Mouse (Mus musculus) ovary, postnatal 10 days (tissue): Measurements from ENCODE around the gene Trim50.
A peak's percentile ranks its signal among the peaks of the same experiment; 100 is the strongest.

Experiments
- DNase-seq: peaks from one replicate; pipeline ENCODE4 v3.0.0; 2022; ENCODE audit warnings: low spot score

The Trim50 gene

GRCm38 (mm10) chr5:135369787-135370654, 16.9 kb downstream of the Trim50 start, which contains the start of gene Nsun5:
Gene Nsun5 (plus strand): TSS chr5:135369953.
- DNase-seq, result peak; percentile 86

DNA sequence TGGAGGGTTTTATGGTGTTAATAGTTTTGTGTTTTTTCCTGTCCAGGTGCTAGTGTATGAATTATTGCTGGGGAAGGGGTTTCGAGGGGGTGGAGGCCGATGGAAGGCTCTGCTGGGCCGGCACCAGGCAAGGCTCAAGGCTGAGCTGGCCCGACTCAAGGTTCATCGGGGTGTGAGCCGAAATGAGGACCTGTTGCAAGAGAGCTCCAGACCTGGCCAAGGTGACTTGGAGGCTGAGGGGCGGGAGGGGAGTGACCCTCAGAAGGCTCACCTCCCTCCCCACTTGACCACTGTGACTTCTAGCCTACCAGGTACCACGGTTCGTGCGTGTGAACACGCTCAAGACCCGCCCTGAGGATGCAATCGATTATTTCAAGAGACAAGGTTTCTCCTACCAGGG, 18.1 kb downstream of the Trim50 start:
- no peak for DNase-seq

- no peak for DNase-seq
Measured at GRCm38 (mm10) chr5:135373601-135374000, 20.5 kb downstream of the Trim50 start.

- no peak for DNase-seq
Measured at GRCm38 (mm10) chr5:135375167-135375566, 22.1 kb downstream of the Trim50 start.

GRCm38 (mm10) chr5:135376341-135376740, 23.2 kb downstream of the Trim50 start:
- DNase-seq, result no peak

GRCm38 (mm10) chr5:135380681-135381080, 27.6 kb downstream of the Trim50 start:
- no peak for DNase-seq

DNA sequence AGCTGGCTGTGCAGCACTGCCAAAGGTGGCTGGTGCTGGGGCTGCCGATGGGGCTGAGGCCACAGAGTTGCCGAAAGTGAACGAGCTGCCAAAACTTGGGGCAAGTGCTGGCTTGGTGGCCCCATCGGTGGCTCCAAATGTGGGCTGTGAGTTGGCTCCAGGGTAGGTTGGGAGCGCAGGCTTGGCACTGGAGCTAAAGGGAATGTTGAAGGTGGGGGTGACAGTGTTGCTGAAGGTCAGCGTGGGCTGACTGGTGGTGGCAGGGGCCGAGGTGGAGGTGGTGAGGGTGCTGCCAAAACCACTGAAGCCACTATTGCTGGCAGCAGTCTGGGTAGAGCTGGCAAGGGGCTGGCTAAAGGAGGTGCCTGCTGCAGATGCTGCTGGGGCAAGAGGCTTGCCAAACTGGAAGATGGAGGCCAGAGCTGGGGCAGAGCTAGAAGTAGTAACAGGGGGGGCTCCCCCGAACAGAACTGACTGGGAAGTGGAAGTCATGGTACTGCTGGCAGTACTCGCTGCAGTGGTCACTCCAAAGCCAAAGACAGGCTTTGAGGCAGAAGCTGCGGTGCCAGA, 28.3 kb downstream of the Trim50 start:
- no peak for DNase-seq

DNA sequence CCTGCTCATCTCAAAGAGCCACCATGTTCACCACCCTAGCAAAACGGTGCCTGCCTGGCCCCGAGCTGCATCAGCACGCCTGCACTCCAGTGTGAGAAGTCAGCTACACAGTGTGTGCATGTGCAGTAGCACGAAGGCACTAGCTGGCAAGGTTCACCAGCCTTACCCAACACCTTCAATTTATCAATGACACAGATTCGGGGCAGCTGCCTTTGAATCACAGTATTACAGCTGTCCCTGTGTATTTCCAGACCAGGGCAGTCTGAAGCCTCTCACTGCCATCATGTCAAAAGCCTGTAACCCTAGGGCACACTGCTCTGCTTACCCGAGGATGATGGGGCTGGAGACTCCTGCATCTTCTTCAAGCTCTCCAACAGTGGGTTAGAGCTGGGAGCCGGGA, 29.7 kb downstream of the Trim50 start:
- DNase-seq, result no peak

DNA sequence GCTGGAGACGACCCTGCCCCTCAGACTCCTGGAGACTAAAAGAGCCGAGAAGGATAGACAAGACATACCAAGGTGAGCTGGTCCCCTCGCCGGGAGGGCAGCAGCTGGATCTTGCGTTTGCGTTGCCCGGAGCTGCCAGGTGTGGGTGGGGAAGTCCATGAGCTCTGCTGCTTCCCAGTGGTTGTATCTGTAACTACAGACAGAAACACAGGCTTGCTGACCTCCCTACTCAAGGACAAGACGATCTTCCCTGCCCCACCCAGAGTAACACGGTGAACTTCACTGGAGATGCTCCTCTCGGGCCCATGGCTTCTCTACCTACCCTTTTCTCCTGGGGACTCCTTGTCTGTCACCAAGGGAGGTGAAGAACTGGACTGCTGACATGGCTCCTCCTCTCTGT, 30.7 kb downstream of the Trim50 start:
- DNase-seq, result no peak

GRCm38 (mm10) chr5:135394004-135394823, 41.1 kb downstream of the Trim50 start, which contains the start of gene Pom121:
Gene Pom121 (minus strand): TSS chr5:135394546.
- peak; percentile 62 for DNase-seq

GRCm38 (mm10) chr5:135395826-135396225, 42.7 kb downstream of the Trim50 start:
- DNase-seq, result no peak

DNA sequence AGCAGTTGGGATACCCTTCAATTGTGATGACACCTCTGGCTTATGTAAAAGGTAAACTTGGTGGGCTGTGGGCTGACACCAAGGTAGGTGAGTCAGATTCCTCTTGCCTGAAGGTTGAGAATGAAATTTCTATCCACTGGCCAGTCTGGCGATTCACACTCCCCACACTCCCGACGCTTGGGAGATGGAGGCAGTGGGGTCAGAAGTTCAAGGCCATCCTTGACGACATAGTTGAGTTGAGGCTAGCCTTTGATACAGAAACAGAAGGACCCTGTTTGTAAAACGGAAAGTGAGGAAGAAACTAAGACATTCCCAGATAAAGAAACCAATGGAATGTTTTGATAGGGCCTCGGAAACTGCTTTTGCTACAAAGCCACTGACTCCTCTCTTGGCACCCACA, 46.3 kb downstream of the Trim50 start:
- DNase-seq, result no peak

DNA sequence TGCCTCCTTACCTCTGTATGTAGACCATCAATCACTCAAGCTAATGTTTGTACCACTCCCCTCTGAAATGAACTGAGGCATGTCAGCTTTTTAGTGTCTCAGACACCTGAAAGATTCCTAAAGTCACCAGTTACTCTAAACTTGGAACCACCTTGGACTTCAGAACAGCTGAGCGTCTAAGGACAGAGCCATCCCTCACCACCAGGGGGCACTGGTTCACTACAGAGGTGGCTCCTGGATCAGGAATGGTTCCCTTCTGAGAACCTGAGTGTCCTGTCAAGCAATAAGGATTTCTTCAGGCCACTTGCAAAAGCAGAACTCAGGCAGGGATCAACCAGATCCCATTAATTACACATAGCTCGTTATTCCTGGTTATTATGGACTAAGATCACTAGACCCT, 47.1 kb downstream of the Trim50 start:
- DNase-seq, result peak; percentile 52

DNA sequence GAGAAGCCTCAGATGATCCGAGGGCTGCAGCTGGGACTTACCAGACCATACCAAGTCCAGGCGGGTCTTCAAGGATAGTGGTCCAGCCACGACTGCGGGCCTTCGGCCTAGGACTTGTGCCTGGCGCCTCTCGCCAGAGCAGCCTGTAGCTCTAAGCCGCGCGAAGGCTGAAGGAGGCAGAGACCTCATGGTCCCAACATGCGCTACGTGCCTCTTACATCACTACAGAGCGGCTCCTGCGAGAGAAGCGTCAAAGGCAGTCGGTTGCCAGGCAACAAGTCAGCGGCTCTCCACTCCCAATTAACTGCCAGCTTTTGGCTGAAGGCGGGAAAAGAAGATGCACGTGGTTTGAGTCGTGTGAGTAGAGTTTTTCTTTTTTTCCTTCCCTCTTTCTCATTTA, 51.5 kb downstream of the Trim50 start:
- DNase-seq, result no peak

GRCm38 (mm10) chr5:135405437-135405836, 52.3 kb downstream of the Trim50 start:
- no peak for DNase-seq

DNA sequence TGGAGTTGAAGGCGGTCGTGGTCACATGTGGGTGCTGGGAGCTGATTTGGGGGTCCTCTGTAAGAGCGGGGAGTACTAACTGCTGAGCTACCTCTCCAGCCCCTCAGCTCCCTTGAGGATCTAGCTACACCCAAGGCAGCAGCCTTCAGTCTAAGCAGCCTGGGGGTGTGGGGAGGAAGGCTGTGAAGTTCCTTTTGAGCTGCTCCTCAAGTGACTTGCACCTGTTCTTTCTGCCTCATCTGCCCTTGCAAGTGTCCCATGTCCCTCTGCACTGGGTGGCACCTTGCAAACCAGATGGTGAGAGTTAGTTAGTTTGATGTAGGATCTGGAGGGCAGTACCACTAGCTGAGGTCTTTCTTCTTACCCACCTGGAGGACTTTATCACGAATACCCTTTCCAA, 55.0 kb downstream of the Trim50 start:
- DNase-seq, result no peak

DNA sequence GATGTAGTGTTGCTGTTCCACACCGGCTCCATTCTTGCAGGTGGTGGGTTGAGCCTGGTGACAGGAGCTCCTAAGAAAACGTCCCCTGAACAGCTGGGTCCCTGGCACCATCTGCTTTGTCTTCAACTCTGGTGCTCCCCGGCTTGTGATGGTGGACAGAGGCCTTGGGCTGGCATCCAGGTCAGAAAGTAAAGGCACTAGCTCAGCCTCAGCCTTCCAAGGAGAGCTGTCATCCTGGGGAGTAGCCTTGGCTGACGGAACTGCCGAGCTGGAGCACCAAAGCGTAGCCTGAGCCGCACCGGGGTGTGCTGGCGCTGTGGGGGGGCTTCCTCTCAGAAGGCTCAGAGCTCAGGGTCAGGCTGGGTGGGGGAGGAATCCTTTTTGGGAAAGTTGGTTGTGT, 57.2 kb downstream of the Trim50 start:
- no peak for DNase-seq
